Mouse (Mus musculus) spleen, postnatal 4 days (tissue): ENCODE data around the gene A630089N07Rik.

Source experiments
- DNase-seq, 2 experiments: peaks; one replicate each; pipeline ENCODE4 v3.0.0; 2022; ENCODE audit warnings: low spot score in 2 of 2

A630089N07Rik gene

DNA sequence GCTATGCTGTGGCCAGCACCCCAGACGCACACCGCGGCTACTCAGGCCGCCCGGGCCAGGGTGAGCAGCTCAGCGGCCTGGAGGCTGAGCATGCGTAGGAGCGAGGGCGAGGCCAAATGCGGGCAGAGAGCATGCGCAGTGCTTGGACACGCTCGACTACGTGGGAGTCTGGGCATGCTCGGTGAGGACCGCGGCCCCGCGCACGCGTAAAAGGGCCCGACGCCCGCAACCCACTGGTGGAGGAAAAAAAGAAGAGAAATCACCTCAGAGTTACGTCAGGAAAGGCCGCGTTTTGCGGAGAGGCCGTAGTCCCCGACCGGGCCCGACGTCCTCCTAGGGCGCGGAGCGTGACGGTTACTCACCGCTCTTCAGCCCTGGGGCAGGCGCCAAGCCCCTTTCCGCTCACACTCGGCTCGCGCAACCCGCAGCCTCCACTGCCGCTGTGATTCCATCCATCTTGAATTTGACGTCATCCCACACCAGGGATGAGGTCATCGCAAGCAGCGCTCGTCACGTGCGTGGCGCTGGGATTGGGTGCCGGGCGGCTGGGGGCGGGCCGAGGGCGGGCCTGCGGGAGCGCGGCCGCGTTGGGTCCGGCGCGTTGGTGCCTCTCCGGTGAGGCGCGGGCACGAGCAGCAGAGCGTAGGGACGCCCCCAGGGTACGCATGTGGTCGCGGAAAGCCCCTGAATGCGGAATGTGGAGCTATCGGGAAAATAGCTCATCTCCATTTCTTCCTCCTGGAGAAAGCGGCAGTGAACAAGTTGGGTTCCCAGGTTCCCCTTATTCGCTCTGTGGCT lies 119.9 kb downstream of the A630089N07Rik start, which contains the start of the genes C2cd2 and Zbtb21:
C2cd2 (minus strand) TSS at position 448 of the 798 bp plus-strand sequence.
Zbtb21 (minus strand) TSS at position 472 of the 798 bp plus-strand sequence.
- DNase-seq: peak; percentile 94 to 97

DNA sequence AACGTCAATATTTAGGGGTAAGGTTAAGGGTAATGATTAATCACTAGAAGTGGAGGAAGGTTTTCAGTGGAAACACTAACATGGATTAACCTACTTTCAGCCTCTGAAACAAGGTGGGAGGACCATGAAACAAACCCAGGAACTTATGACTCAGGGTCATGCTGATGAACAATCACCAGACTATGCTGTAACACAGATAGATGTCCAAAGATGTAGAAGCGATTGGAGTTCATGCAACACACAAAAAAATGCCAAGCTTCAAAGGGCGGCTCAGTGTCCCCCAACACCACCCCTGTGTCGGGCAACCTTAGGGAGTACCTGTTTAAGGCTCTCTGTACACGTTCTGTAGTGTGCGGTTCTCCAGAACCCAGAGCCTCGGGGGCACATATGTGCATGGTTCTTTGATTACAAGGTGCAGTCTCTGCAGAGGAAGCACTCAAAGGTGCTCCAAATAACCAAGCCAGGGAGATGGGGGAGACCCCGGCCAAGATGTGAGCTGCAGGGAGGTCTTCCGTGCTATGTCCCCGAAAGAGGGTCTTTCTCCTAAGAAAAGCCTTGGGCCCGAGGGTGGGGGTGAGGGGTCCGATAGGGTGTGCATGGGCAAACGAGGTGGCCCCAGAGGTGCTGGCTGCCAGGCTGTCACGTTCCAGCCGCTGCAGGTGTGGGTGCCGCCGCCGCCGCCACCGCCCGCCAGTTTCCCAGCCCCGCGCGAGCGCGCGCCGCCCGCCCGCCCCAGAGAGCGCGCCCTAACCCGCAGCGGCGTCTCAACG lies 120.7 kb downstream of the A630089N07Rik start:
- no peak for DNase-seq

DNA sequence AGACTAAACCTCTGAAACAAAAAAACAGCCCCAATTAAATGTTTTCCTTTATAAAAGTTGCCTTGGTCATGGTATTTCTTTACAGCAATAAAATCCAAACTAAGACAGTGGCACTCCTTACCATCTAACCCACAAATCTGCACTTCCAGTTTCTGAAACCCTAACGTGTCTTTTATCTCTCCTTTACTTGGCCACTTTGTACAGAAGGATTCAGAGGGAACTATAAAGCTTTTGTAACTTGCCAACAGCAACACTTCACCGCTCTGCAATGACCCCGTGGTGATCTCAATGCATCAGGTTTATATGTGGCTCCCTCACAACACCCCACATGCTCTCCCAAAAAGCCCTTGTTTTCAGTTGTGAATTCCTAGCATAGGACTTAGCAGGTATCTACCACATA lies 121.9 kb downstream of the A630089N07Rik start:
- peak; percentile 9 to 55 for DNase-seq

DNA sequence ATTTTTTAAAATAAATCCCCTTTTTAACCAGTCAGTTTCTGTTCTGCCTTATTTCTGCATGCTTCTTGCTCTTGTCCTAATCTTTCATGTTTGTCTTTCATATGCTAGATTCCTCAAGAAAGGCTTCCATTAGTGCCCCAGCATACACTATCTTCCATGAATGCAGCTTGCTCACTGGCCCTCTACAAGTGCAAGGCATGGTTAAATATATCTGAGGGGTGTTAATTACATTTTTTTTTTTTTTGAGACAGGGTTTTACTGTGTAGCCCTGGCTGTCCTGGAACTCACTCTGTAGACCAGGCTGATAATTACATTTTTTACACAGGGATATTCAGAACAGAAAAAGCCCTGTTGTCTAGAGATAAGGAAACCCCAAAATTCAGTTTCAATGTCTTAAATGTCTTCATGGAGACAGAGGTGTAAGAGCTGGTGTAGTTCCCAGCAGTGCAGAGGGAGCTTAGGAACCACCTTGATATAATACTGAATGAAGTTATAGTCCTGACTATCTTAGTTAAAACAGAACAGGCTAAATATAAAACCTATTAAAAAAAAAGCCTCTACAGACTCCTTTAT lies 123.8 kb downstream of the A630089N07Rik start:
- DNase-seq: peak; percentile 5 to 30

DNA sequence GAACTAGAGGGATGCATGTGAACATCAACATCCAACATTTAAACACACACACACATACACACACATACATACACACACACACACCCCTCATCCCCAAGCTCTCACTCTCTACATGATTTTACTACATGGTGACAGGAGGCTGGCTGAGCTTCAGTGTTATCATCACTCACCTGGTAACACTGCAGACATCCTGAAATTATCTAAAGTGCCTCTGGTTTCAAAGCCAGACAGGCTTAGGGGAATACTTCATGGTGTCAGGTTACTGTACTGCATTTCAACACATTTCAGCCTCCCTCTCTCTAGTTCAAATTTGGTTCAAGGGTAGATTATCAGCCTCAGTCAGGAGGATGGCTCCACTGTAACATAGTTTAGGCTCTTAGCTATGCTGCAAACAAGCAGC lies 124.6 kb downstream of the A630089N07Rik start:
- DNase-seq: peak; percentile 9 to 51

DNA sequence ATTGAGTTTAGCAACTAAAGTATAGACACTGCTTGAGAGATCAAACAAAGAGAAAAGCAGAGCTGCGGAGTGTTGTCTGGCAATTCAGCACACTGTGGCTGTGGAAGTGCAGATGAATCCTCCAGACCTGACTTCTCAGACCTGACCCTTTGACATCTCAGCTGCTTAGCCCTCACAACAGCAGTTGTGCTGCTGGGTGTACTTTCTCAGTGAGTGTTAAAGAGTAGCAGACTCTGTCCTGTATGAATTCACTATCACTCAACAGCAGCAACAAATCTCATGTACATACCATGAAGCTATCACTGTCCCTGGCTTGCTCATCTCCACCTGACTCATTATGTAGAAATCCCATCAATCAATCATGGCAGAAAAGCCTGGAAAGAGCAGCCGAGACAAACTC lies 126.2 kb downstream of the A630089N07Rik start:
- DNase-seq: peak; percentile 6 to 45

DNA sequence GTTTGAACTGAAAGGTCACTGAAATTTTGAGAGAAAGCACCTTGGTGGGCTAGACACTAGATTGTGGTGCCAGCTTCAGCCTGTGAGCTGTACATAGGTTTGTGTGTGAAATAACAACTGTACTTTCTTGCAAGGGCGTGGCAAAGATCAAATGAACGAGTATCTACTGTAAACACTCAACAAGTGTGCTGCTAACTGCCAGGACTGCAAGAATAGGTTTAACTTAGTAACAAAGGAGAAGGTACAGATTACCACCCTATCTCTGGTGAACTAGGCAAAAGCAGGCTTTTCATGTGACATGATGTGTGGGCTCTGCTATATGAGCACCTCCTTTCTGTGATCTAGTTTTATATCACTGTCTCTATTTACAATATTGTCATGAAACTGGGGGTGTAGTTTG lies 128.9 kb downstream of the A630089N07Rik start:
- peak; percentile 12 to 40 for DNase-seq

DNA sequence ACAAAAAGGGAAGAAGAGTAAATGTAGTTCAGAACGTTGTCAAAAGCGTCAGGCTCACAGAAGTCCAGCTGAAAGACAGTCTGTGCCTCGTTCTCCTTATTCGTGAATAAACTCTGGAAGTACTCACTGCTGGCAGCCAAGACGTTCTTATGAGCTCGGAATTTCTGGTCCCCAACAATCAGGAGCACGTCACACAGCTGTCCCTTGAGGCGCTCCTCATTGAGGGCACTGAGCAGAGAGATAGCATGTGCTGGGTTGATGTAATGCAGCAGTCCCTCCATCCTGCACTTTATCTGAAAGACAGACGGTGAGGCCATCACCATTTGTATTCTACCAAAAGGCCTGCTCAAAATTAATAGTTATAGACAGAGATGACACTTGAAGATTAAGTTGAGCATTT lies 129.4 kb downstream of the A630089N07Rik start:
- peak in 1 of 2 experiments; percentile 20 for DNase-seq

DNA sequence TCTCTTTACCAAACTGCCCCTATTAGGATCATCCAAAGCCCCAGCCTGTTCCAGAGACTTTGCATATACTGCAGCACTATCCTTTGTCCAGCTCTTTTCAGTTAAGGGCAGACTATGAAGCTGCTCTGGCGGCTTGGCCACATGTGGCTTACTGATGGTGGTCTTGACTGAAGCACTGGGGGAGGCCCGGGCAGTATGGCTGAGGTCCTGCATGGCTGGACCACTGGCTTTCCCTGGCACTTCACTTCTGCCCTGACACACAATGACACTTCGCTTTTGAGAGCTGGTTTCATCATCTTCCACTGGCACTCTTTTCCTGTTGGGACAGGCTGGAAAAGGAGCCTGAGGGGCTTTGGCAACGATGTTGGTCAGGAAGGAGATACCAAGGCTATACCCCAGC lies 129.9 kb downstream of the A630089N07Rik start:
- peak in 1 of 2 experiments; percentile 58 for DNase-seq
